Mouse (Mus musculus): ENCODE results near the gene Sars2. TPM values are rescaled to one million over a fixed set of nuclear protein-coding genes. Genes with fewer than 3 reads are reported as not detected.

The Sars2 gene
- polyA plus RNA-seq, 1 experiment from 2014 or later = 25.3 TPM

GRCm38 (mm10) chr7:28727649-28728340 is 14.0 kb upstream of the Sars2 start:
- Histone ChIP-seq H3K9ac (no peak overlapping the region), H3K27ac (replicated peaks) (no peak overlapping the region), H3K9me3 (replicated peaks) (no peaks in the 10 kb centered on the region; the same call in 1 of the 2 replicates), H3K27me3 (no peaks in the 10 kb centered on the region), H3K4me1 (peaks cover 7% of the 10 kb centered on the region), H3K36me3 (peaks cover 14% of the 10 kb centered on the region), H3K4me3 (replicated peaks) (no peak overlapping the region), H3K4me2 (replicated peaks) (no peak overlapping the region)
- 57% methylated on average over 10 of the region's 10 CpGs for WGBS
- no peak for ATAC-seq (ENCODE audit: insufficient number of reproducible peaks, low FRiP score, low TSS enrichment, low read depth)

- WGBS = 3% methylated on average over 58 of the region's 58 CpGs
- peaks cover 12% of the 10 kb centered on the region for H3K4me1 ChIP-seq
- H3K9me3 ChIP-seq (replicated peaks) = no peaks in the 10 kb centered on the region; the same call in 1 of the 2 replicates
- peak overlapping the region; percentile 18; the same call in 1 of the 2 replicates for H3K9ac ChIP-seq
- H3K36me3 ChIP-seq = peaks cover 33% of the 10 kb centered on the region
- peak overlapping the region; percentile 48 for H3K4me3 ChIP-seq (replicated peaks)
- peak; percentile 79 for ATAC-seq (ENCODE audit: insufficient number of reproducible peaks, low FRiP score, low TSS enrichment, low read depth)
- no peaks in the 10 kb centered on the region for H3K27me3 ChIP-seq
- H3K27ac ChIP-seq (replicated peaks) = no peak overlapping the region
- H3K4me2 ChIP-seq (replicated peaks) = peak overlapping the region; percentile 83
Observed at GRCm38 (mm10) chr7:28732341-28733142, 9.2 kb upstream of the Sars2 start.

GRCm38 (mm10) chr7:28733211-28733610 is 8.6 kb upstream of the Sars2 start:
- Histone ChIP-seq H3K9ac (no peak overlapping the region), H3K9me3 (replicated peaks) (no peaks in the 10 kb centered on the region; the same call in 1 of the 2 replicates), H3K4me3 (replicated peaks) (peak overlapping the region; percentile 48), H3K27ac (replicated peaks) (no peak overlapping the region), H3K4me2 (replicated peaks) (peak overlapping the region; percentile 83), H3K4me1 (peaks cover 12% of the 10 kb centered on the region), H3K36me3 (peaks cover 40% of the 10 kb centered on the region), H3K27me3 (no peaks in the 10 kb centered on the region)
- ATAC-seq (ENCODE audit: insufficient number of reproducible peaks, low FRiP score, low TSS enrichment, low read depth) = no peak
- 10% methylated on average over 11 of the region's 11 CpGs for WGBS

GRCm38 (mm10) chr7:28735701-28736100 is 6.1 kb upstream of the Sars2 start:
- peaks cover 54% of the 10 kb centered on the region for H3K36me3 ChIP-seq
- H3K4me1 ChIP-seq = peaks cover 13% of the 10 kb centered on the region

GRCm38 (mm10) chr7:28739829-28740228 is 2.0 kb upstream of the Sars2 start:
- Histone ChIP-seq H3K4me2 (replicated peaks) (no peak overlapping the region), H3K27me3 (no peaks in the 10 kb centered on the region), H3K36me3 (peaks cover 51% of the 10 kb centered on the region), H3K4me3 (replicated peaks) (no peak overlapping the region), H3K9ac (no peak overlapping the region), H3K27ac (replicated peaks) (no peak overlapping the region), H3K4me1 (peaks cover 14% of the 10 kb centered on the region), H3K9me3 (replicated peaks) (no peaks in the 10 kb centered on the region)
- ATAC-seq (ENCODE audit: insufficient number of reproducible peaks, low FRiP score, low TSS enrichment, low read depth) = no peak
- WGBS = 90% methylated on average over 21 of the region's 21 CpGs

More at GRCm38 (mm10) chr7:28735701-28736100, 6.1 kb upstream of the Sars2 start:
- no peak overlapping the region for H3K4me2 ChIP-seq (replicated peaks)
- no peaks in the 10 kb centered on the region; the same call in 1 of the 2 replicates for H3K9me3 ChIP-seq (replicated peaks)
- no peak overlapping the region for H3K4me3 ChIP-seq (replicated peaks)
- H3K9ac ChIP-seq = no peak overlapping the region
- no peaks in the 10 kb centered on the region for H3K27me3 ChIP-seq
- ATAC-seq (ENCODE audit: insufficient number of reproducible peaks, low FRiP score, low TSS enrichment, low read depth) = no peak
- no peak overlapping the region for H3K27ac ChIP-seq (replicated peaks)
- WGBS = 83% methylated on average over 6 of the region's 6 CpGs

- WGBS = 33% methylated on average over 9 of the region's 9 CpGs
- Histone ChIP-seq H3K9me3 (replicated peaks) (no peaks in the 10 kb centered on the region), H3K4me3 (replicated peaks) (peak overlapping the region; percentile 77), H3K4me1 (peaks cover 14% of the 10 kb centered on the region), H3K27me3 (no peaks in the 10 kb centered on the region), H3K9ac (peak overlapping the region; percentile 52), H3K27ac (replicated peaks) (peak overlapping the region; percentile 81), H3K4me2 (replicated peaks) (peak overlapping the region; percentile 80), H3K36me3 (peaks cover 51% of the 10 kb centered on the region)
- no peak for ATAC-seq (ENCODE audit: insufficient number of reproducible peaks, low FRiP score, low TSS enrichment, low read depth)
Observed at GRCm38 (mm10) chr7:28740949-28741348, 843 bp upstream of the Sars2 start.

GRCm38 (mm10) chr7:28741368-28741708 is 454 bp upstream of the Sars2 start:
- Histone ChIP-seq H3K27me3 (no peaks in the 10 kb centered on the region), H3K4me2 (replicated peaks) (peak overlapping the region; percentile 80), H3K9me3 (replicated peaks) (no peaks in the 10 kb centered on the region), H3K4me3 (replicated peaks) (peak overlapping the region; percentile 77), H3K9ac (peak overlapping the region; percentile 52), H3K27ac (replicated peaks) (peak overlapping the region; percentile 81), H3K4me1 (peaks cover 14% of the 10 kb centered on the region), H3K36me3 (peaks cover 51% of the 10 kb centered on the region)
- no peak for ATAC-seq (ENCODE audit: insufficient number of reproducible peaks, low FRiP score, low TSS enrichment, low read depth)
- under 1% methylated on average over 13 of the region's 13 CpGs for WGBS

GRCm38 (mm10) chr7:28749935-28750334 is 8.1 kb downstream of the Sars2 start:
- H3K4me3 ChIP-seq (replicated peaks) = no peak overlapping the region
- peaks cover 5% of the 10 kb centered on the region; the same call in 1 of the 2 replicates for H3K4me1 ChIP-seq
- H3K4me2 ChIP-seq (replicated peaks) = no peak overlapping the region
- ATAC-seq (ENCODE audit: insufficient number of reproducible peaks, low FRiP score, low TSS enrichment, low read depth) = no peak
- no peak overlapping the region for H3K9ac ChIP-seq
- no peaks in the 10 kb centered on the region for H3K27me3 ChIP-seq
- H3K36me3 ChIP-seq = peaks cover 27% of the 10 kb centered on the region
- no peaks in the 10 kb centered on the region for H3K9me3 ChIP-seq (replicated peaks)
- H3K27ac ChIP-seq (replicated peaks) = no peak overlapping the region
- WGBS = 92% methylated on average over 7 of the region's 7 CpGs

GRCm38 (mm10) chr7:28756079-28756478 is 14.3 kb downstream of the Sars2 start, which contains the start of gene Ccer2:
Gene Ccer2 (plus strand): TSS chr7:28756174.
- ATAC-seq (ENCODE audit: insufficient number of reproducible peaks, low FRiP score, low TSS enrichment, low read depth) = peak; percentile 36; the same call in 1 of the 2 replicates
- H3K9ac ChIP-seq = no peak within 1 kb of the TSS
- 2% methylated on average over 17 of the region's 17 CpGs for WGBS
- H3K36me3 ChIP-seq = peaks cover 46% of the 10 kb centered on the region
- peaks cover 10% of the 10 kb centered on the region for H3K27me3 ChIP-seq
- no peak within 1 kb of the TSS for H3K4me3 ChIP-seq (replicated peaks)
- no peak within 1 kb of the TSS for H3K27ac ChIP-seq (replicated peaks)
- H3K9me3 ChIP-seq (replicated peaks) = no peaks in the 10 kb centered on the region
- H3K4me2 ChIP-seq (replicated peaks) = peak within 1 kb of the TSS; percentile 32; the same call in 1 of the 2 replicates
- peaks cover 9% of the 10 kb centered on the region for H3K4me1 ChIP-seq

GRCm38 (mm10) chr7:28758623-28759022 is 16.8 kb downstream of the Sars2 start:
- peaks cover 9% of the 10 kb centered on the region for H3K4me1 ChIP-seq
- 80% methylated on average over 13 of the region's 13 CpGs for WGBS
- no peak overlapping the region for H3K4me3 ChIP-seq (replicated peaks)
- H3K9ac ChIP-seq = no peak overlapping the region
- H3K9me3 ChIP-seq (replicated peaks) = no peaks in the 10 kb centered on the region
- H3K36me3 ChIP-seq = peaks cover 50% of the 10 kb centered on the region
- ATAC-seq (ENCODE audit: insufficient number of reproducible peaks, low FRiP score, low TSS enrichment, low read depth) = no peak
- no peak overlapping the region for H3K27ac ChIP-seq (replicated peaks)
- H3K4me2 ChIP-seq (replicated peaks) = no peak overlapping the region
- peaks cover 10% of the 10 kb centered on the region for H3K27me3 ChIP-seq

- WGBS = 90% methylated on average over 9 of the region's 9 CpGs
- H3K27ac ChIP-seq (replicated peaks) = no peak overlapping the region
- no peak for ATAC-seq (ENCODE audit: insufficient number of reproducible peaks, low FRiP score, low TSS enrichment, low read depth)
- no peak overlapping the region for H3K9ac ChIP-seq
- H3K36me3 ChIP-seq = peaks cover 45% of the 10 kb centered on the region
- H3K9me3 ChIP-seq (replicated peaks) = no peaks in the 10 kb centered on the region
- no peaks in the 10 kb centered on the region for H3K27me3 ChIP-seq
- H3K4me1 ChIP-seq = peaks cover 11% of the 10 kb centered on the region
- no peak overlapping the region for H3K4me2 ChIP-seq (replicated peaks)
- H3K4me3 ChIP-seq (replicated peaks) = no peak overlapping the region
Observed at GRCm38 (mm10) chr7:28761907-28762306, 20.1 kb downstream of the Sars2 start.
